12 mouse cellular contexts compared by ENCODE assay signal in the genomic region with DNA sequence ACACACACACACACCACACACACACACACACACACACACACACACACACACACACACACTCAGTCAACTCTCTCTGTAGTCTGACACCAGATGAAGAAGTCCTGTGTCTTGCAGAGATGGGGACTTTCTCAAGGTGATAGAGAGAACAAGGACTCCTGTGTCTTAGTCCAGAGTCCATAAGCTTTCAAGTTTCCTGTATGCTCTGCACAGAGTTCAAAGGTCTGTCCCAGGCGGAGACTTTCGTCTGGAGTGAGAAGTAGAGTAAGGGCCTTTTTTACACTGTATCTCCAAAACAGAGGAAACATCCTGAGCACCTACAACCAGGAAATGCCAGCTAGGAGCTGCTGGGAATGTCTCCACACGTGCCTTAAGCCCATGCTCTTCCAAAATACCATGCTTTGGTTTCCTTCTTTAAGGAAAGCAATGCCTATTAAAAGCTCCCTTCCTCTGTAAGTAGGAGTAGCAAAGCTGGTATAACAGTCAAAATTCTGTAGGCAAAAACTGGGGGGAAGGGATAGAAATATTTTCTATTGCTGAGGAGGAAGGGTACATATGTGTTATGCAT.
DNase-seq lines count a peak whose midpoint lies in the region.
"Had no signal": no experiment of that assay in that cellular context is flagged by ENCODE, and none has a peak within 500 bp of the region (broad histone marks: within the 10 kb centered on the region; RNA-seq: fewer than 3 reads in every experiment).

No protein-coding gene starts in this region.

- intact Hi-C loops in left cerebral cortex, postnatal 10 days (cut with DNase I), result no loop called here

- DNase-seq in embryo, embryonic 11 days, result peak; percentile 22
- no peak for DNase-seq in embryo, embryonic 10 days (ENCODE audit: low spot score)
- peak; percentile 31 for DNase-seq in left cerebral cortex, adult 11 months (ENCODE audit: low spot score)
- no peak for DNase-seq in left cerebral cortex, postnatal 10 days (ENCODE audit: extremely low spot score in 1 of 2, low spot score in 2 of 2)
- peak; percentile 33 for DNase-seq in kidney, postnatal 14 days
- DNase-seq in mesoderm, embryonic 11.5 days (ENCODE audit: low read depth, low spot score), result peak; percentile 43
- DNase-seq in thymus, postnatal 4 days, result no peak
- DNase-seq in T-cell, adult 2 months (ENCODE audit: low spot score), result no peak
- DNase-seq: adrenal gland, postnatal 25 days; cerebellum, adult 9-10 months; layer of hippocampus, postnatal 36 days; thymus, postnatal 36 days had no signal

Comparison
In these comparisons a context has a peak if more than half of its experiments do, and no peak if none do; other contexts are left out.
1. DNase-seq: peak in embryo, embryonic 11 days (single experiment), left cerebral cortex, adult 11 months (single experiment), kidney, postnatal 14 days (single experiment) and mesoderm, embryonic 11.5 days (single experiment); none in embryo, embryonic 10 days (single experiment), left cerebral cortex, postnatal 10 days (0 of 2), thymus, postnatal 4 days (single experiment) and T-cell, adult 2 months (single experiment).